Mouse (Mus musculus) fat pad, adult 2 months (tissue): Measurements from ENCODE around the gene Rnase11.

Experiments used
- DNase-seq: peaks from one replicate; pipeline ENCODE4 v3.0.0-alpha.2; 2011; ENCODE audit warnings: low read depth, low spot score; ENCODE audit errors: extremely low read depth

Rnase11 gene

GRCm38 (mm10) chr14:51082599-51083581 lies 32.9 kb upstream of the Rnase11 start:
- DNase-seq = no peak

- no peak for DNase-seq
Observed at GRCm38 (mm10) chr14:51081035-51081434, 31.1 kb upstream of the Rnase11 start.

- DNase-seq = no peak
Observed at GRCm38 (mm10) chr14:51079180-51079579, 29.2 kb upstream of the Rnase11 start.

- DNase-seq = no peak
Observed at GRCm38 (mm10) chr14:51074335-51074734, 24.4 kb upstream of the Rnase11 start, which contains the start of gene Olfr750. Olfr750 (minus strand) TSS chr14:51074435.

GRCm38 (mm10) chr14:51069617-51070016 lies 19.7 kb upstream of the Rnase11 start:
- no peak for DNase-seq

GRCm38 (mm10) chr14:51068956-51069355 lies 19.0 kb upstream of the Rnase11 start:
- DNase-seq = no peak

GRCm38 (mm10) chr14:51060761-51061160 lies 10.8 kb upstream of the Rnase11 start:
- no peak for DNase-seq

- no peak for DNase-seq
Observed at GRCm38 (mm10) chr14:51057401-51057831, 7.5 kb upstream of the Rnase11 start, which contains the start of gene Rnase12. Rnase12 (minus strand) TSS chr14:51057661.

- DNase-seq = no peak
Observed at GRCm38 (mm10) chr14:51054243-51055237, 4.6 kb upstream of the Rnase11 start.

GRCm38 (mm10) chr14:51053176-51053575 lies 3.2 kb upstream of the Rnase11 start:
- peak; percentile 99 for DNase-seq

- no peak for DNase-seq
Observed at GRCm38 (mm10) chr14:51051941-51052340, 2.0 kb upstream of the Rnase11 start.

- no peak for DNase-seq
Observed at GRCm38 (mm10) chr14:51047846-51048245, 2.1 kb downstream of the Rnase11 start.

GRCm38 (mm10) chr14:51041769-51042168 lies 8.2 kb downstream of the Rnase11 start, which contains the start of gene Rnase9:
Rnase9 (minus strand) TSS chr14:51041869.
- no peak for DNase-seq

GRCm38 (mm10) chr14:51036214-51036613 lies 13.7 kb downstream of the Rnase11 start:
- DNase-seq = no peak

- DNase-seq = no peak
Observed at GRCm38 (mm10) chr14:51035206-51035605, 14.8 kb downstream of the Rnase11 start.

- DNase-seq = no peak
Observed at GRCm38 (mm10) chr14:51027387-51028155, 22.4 kb downstream of the Rnase11 start.

GRCm38 (mm10) chr14:51026391-51027133 lies 23.4 kb downstream of the Rnase11 start:
- no peak for DNase-seq

GRCm38 (mm10) chr14:51024820-51025219 lies 25.1 kb downstream of the Rnase11 start:
- DNase-seq = no peak

- DNase-seq = no peak
Observed at GRCm38 (mm10) chr14:51023457-51023856, 26.5 kb downstream of the Rnase11 start.
